Mouse (Mus musculus): ENCODE measurements around the gene Cd36. TPM values are rescaled to one million over a fixed set of nuclear protein-coding genes. Genes with fewer than 3 reads are reported as not detected.

Cd36 gene
- polyA plus RNA-seq, 1 experiment from 2014 or later = 2.9 TPM

DNA sequence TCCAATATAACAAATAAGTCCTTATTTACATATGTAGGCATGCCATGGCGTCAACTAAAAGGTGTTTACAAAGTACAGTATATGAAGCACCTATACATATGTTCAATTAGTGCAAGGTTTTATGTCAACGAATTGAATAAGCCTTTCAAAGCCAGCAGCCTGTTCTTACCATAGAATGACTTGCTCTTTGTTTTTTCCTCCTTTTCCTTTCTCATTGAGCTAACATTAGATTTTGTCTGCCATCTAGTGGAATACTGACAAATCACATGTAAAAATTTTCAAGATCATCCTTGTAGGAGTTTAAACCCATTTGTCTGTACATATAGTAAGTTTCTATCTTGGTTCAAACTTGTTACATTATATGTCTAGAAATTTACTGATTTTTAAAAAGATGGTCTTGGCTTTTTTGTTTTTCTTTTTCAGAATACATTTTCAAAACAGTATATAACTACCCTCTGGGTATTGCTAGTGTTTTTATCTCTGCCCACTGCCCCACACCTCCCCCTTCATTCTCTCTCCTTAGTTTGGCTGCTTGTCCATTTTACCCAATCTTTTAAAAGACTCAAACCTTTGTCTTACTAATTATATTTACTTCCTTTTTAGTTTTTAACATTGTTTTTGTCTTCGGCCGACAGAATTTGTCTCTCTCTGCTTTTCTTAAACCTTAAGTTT is 122.5 kb downstream of the Cd36 start:
- no peaks in the 10 kb centered on the region for H3K36me3 ChIP-seq (replicated peaks; ENCODE audit: control insufficient read depth, insufficient read depth, low read depth, low read length)
- no peak overlapping the region for H3K4me3 ChIP-seq (ENCODE audit: low read depth, low read length)
- H3K9ac ChIP-seq (replicated peaks; ENCODE audit: low read length) = no peak overlapping the region
- no peaks in the 10 kb centered on the region for H3K4me1 ChIP-seq (ENCODE audit: control insufficient read depth, insufficient read depth, low read length)
- no peak for ATAC-seq (replicated peaks; ENCODE audit: insufficient number of reproducible peaks, low FRiP score, low TSS enrichment, low read depth)
- no peaks in the 10 kb centered on the region for H3K9me3 ChIP-seq (replicated peaks; ENCODE audit: control insufficient read depth, low read length)
- DNase-seq (ENCODE audit: low spot score) = peak; percentile 77
- no peak overlapping the region for H3K4me2 ChIP-seq (ENCODE audit: low read depth, low read length)
- H3K27ac ChIP-seq (replicated peaks; ENCODE audit: low read depth, low read length) = no peak overlapping the region
- no peaks in the 10 kb centered on the region for H3K27me3 ChIP-seq (ENCODE audit: control insufficient read depth, insufficient read depth, low read length)
- WGBS = 60% methylated on average over 4 of the region's 4 CpGs

DNA sequence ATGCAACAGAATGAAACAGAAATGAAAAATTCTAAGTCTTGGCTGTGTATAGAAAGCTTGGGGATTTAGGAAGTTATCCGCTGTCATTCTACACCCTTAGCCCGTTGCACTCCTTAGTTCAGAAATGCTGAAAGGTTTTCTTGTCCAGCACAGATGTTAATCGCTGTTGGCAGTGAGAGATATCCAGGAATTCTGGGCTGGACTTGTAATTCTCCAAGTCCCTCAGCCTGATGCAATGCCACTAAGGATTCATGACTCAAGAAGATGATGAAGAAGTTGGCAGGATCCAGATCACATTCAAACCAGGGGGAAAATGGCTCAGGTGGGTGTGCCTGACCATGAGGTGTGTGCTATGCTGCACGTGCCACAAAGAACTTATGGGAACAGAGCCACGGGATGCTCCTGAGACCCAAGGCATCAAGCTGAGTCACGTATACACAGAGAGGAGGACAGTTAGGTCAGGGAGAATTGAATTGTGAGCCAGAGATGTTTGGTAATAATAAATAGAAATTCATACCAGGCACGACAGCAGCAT is 135.1 kb downstream of the Cd36 start:
- Histone ChIP-seq H3K9me3 (replicated peaks; ENCODE audit: control insufficient read depth, low read length) (no peaks in the 10 kb centered on the region), H3K27me3 (ENCODE audit: control insufficient read depth, insufficient read depth, low read length) (no peaks in the 10 kb centered on the region), H3K9ac (replicated peaks; ENCODE audit: low read length) (no peak overlapping the region), H3K27ac (replicated peaks; ENCODE audit: low read depth, low read length) (no peak overlapping the region), H3K4me1 (ENCODE audit: control insufficient read depth, insufficient read depth, low read length) (no peaks in the 10 kb centered on the region), H3K36me3 (replicated peaks; ENCODE audit: control insufficient read depth, insufficient read depth, low read depth, low read length) (no peaks in the 10 kb centered on the region), H3K4me2 (ENCODE audit: low read depth, low read length) (no peak overlapping the region), H3K4me3 (ENCODE audit: low read depth, low read length) (no peak overlapping the region)
- WGBS = 82% methylated on average over 7 of the region's 7 CpGs
- DNase-seq (ENCODE audit: low spot score) (no peak), ATAC-seq (replicated peaks; ENCODE audit: insufficient number of reproducible peaks, low FRiP score, low TSS enrichment, low read depth) (no peak)

- H3K9ac ChIP-seq (replicated peaks; ENCODE audit: low read length) = no peak overlapping the region
- no peaks in the 10 kb centered on the region for H3K27me3 ChIP-seq (ENCODE audit: control insufficient read depth, insufficient read depth, low read length)
- no peaks in the 10 kb centered on the region for H3K4me1 ChIP-seq (ENCODE audit: control insufficient read depth, insufficient read depth, low read length)
- H3K9me3 ChIP-seq (replicated peaks; ENCODE audit: control insufficient read depth, low read length) = no peaks in the 10 kb centered on the region
- DNase-seq (ENCODE audit: low spot score) (no peak), ATAC-seq (replicated peaks; ENCODE audit: insufficient number of reproducible peaks, low FRiP score, low TSS enrichment, low read depth) (no peak)
- H3K27ac ChIP-seq (replicated peaks; ENCODE audit: low read depth, low read length) = no peak overlapping the region
- H3K36me3 ChIP-seq (replicated peaks; ENCODE audit: control insufficient read depth, insufficient read depth, low read depth, low read length) = no peaks in the 10 kb centered on the region
- H3K4me2 ChIP-seq (ENCODE audit: low read depth, low read length) = no peak overlapping the region
- no peak overlapping the region for H3K4me3 ChIP-seq (ENCODE audit: low read depth, low read length)
- WGBS = 72% methylated on average over 3 of the region's 3 CpGs
These were observed 140.3 kb downstream of the Cd36 start for GRCm38 (mm10) chr5:17748293-17748692.

DNA sequence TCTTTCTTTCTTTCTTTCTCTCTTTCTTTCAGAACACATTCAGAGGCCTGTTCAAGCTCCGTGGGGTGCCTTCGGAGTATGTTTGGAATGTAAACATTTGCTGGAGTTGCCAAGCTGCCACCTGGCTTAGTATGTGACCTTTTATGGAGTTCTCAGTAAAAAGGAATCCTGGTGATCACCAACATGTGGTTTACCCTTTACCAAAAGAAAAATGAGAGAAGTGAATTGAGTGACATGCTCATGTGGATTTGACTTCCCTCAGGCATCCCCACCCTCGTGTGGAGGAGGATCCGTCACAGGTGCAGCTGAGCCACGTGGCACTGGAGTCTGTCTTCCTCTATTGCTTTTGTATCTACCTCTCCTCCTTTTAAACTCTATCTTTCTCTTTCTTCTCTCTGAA is 141.5 kb downstream of the Cd36 start:
- Histone ChIP-seq H3K9me3 (replicated peaks; ENCODE audit: control insufficient read depth, low read length) (no peaks in the 10 kb centered on the region), H3K4me3 (ENCODE audit: low read depth, low read length) (no peak overlapping the region), H3K4me1 (ENCODE audit: control insufficient read depth, insufficient read depth, low read length) (no peaks in the 10 kb centered on the region), H3K27me3 (ENCODE audit: control insufficient read depth, insufficient read depth, low read length) (no peaks in the 10 kb centered on the region), H3K9ac (replicated peaks; ENCODE audit: low read length) (no peak overlapping the region), H3K27ac (replicated peaks; ENCODE audit: low read depth, low read length) (no peak overlapping the region), H3K4me2 (ENCODE audit: low read depth, low read length) (no peak overlapping the region), H3K36me3 (replicated peaks; ENCODE audit: control insufficient read depth, insufficient read depth, low read depth, low read length) (no peaks in the 10 kb centered on the region)
- DNase-seq (ENCODE audit: low spot score) = peak; percentile 20
- WGBS = 36% methylated on average over 5 of the region's 5 CpGs
- ATAC-seq (replicated peaks; ENCODE audit: insufficient number of reproducible peaks, low FRiP score, low TSS enrichment, low read depth) = no peak

- Histone ChIP-seq H3K4me2 (ENCODE audit: low read depth, low read length) (no peak overlapping the region), H3K9me3 (replicated peaks; ENCODE audit: control insufficient read depth, low read length) (no peaks in the 10 kb centered on the region), H3K4me3 (ENCODE audit: low read depth, low read length) (no peak overlapping the region), H3K27me3 (ENCODE audit: control insufficient read depth, insufficient read depth, low read length) (no peaks in the 10 kb centered on the region), H3K27ac (replicated peaks; ENCODE audit: low read depth, low read length) (no peak overlapping the region), H3K4me1 (ENCODE audit: control insufficient read depth, insufficient read depth, low read length) (no peaks in the 10 kb centered on the region), H3K36me3 (replicated peaks; ENCODE audit: control insufficient read depth, insufficient read depth, low read depth, low read length) (no peaks in the 10 kb centered on the region), H3K9ac (replicated peaks; ENCODE audit: low read length) (no peak overlapping the region)
- ATAC-seq (replicated peaks; ENCODE audit: insufficient number of reproducible peaks, low FRiP score, low TSS enrichment, low read depth) = no peak
- no peak for DNase-seq (ENCODE audit: low spot score)
These were observed 142.1 kb downstream of the Cd36 start for GRCm38 (mm10) chr5:17746520-17746919.

DNA sequence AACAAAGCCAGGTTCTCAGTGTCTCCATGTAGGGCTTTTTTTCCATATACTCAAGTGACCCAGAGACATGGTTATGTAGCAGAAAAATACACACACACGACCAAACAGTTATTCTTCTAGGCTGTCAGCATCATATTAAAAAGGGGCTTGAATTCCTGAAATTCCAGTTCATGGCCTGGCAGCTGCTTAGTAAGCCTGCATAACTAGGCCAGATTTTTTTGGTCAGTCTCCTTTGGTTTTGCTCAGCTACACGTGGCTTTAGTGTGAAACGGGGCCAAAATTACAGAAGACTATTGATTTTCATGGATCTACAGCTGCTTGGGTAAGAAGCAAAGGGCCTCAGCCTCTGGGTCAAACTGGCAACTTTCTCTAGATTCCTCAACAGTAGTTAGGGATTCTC is 148.8 kb downstream of the Cd36 start:
- peak; percentile 14 for DNase-seq (ENCODE audit: low spot score)
- H3K27me3 ChIP-seq (ENCODE audit: control insufficient read depth, insufficient read depth, low read length) = no peaks in the 10 kb centered on the region
- H3K27ac ChIP-seq (replicated peaks; ENCODE audit: low read depth, low read length) = no peak overlapping the region
- H3K4me2 ChIP-seq (ENCODE audit: low read depth, low read length) = no peak overlapping the region
- WGBS = 55% methylated on average over 3 of the region's 3 CpGs
- H3K9ac ChIP-seq (replicated peaks; ENCODE audit: low read length) = no peak overlapping the region
- no peaks in the 10 kb centered on the region for H3K36me3 ChIP-seq (replicated peaks; ENCODE audit: control insufficient read depth, insufficient read depth, low read depth, low read length)
- H3K4me3 ChIP-seq (ENCODE audit: low read depth, low read length) = no peak overlapping the region
- no peaks in the 10 kb centered on the region for H3K9me3 ChIP-seq (replicated peaks; ENCODE audit: control insufficient read depth, low read length)
- no peaks in the 10 kb centered on the region for H3K4me1 ChIP-seq (ENCODE audit: control insufficient read depth, insufficient read depth, low read length)
- ATAC-seq (replicated peaks; ENCODE audit: insufficient number of reproducible peaks, low FRiP score, low TSS enrichment, low read depth) = no peak

Other genes starting within 250 kb of the Cd36 start
- gene Gnat3, start 73.7 kb upstream of the Cd36 start, polyA plus RNA-seq (2014; fragmentation: Nextera tagmentation; extraction: Ambion mirVana) = 0.35 and 0.36 TPM in 2 replicates